Comparison of ENCODE assay signal across 23 mouse cellular contexts in genomic region chr7:73962431-73962830, GRCm38 (mm10). TPM values are rescaled to one million over a fixed set of nuclear protein-coding genes. Genes with fewer than 3 reads are reported as not detected.
"Had no signal": no experiment of that assay in that cellular context is flagged by ENCODE, and none has a peak within 500 bp of the region (broad histone marks: within the 10 kb centered on the region; RNA-seq: fewer than 3 reads in every experiment).

No protein-coding gene starts in this region.

- H3K4me3 ChIP-seq: liver, embryonic 13.5 days; liver, embryonic 15.5 days; lung, embryonic 15.5 days; megakaryocyte, embryonic 14.5 days; midbrain, embryonic 12.5 days; neural tube, embryonic 12.5 days; stomach, embryonic 15.5 days had no signal

- ATAC-seq: liver, postnatal 0 days; lung, postnatal 0 days had no signal

- H3K27me3 ChIP-seq: liver, embryonic 13.5 days; liver, embryonic 15.5 days; lung, embryonic 15.5 days; midbrain, embryonic 12.5 days; neural tube, embryonic 12.5 days; stomach, embryonic 15.5 days had no signal

- H3K4me2 ChIP-seq: liver, embryonic 11.5 days; liver, embryonic 13.5 days; liver, embryonic 15.5 days; lung, embryonic 15.5 days; midbrain, embryonic 12.5 days; neural tube, embryonic 12.5 days; stomach, embryonic 15.5 days had no signal

- H3K27ac ChIP-seq: liver, embryonic 13.5 days; liver, embryonic 15.5 days; lung, embryonic 15.5 days; macrophage; midbrain, embryonic 12.5 days; neural tube, embryonic 12.5 days; stomach, embryonic 15.5 days; stomach, postnatal 0 days had no signal

- H3K4me1 ChIP-seq: liver, embryonic 13.5 days; liver, embryonic 15.5 days; lung, embryonic 15.5 days; megakaryocyte, embryonic 14.5 days; midbrain, embryonic 12.5 days; neural tube, embryonic 12.5 days; stomach, embryonic 15.5 days had no signal

- DNase-seq: liver, embryonic 13.5 days; liver, postnatal 0 days; lung, adult 2 months; lung, postnatal 14 days; lung, postnatal 36 days; retina, postnatal 1 day; right cerebral cortex, adult 18-20 months; right cerebral cortex, postnatal 14 days; thymus, adult 2 months; thymus, postnatal 25 days; thymus, postnatal 4 days had no signal

- H3K9me3 ChIP-seq: liver, embryonic 13.5 days; liver, embryonic 15.5 days; lung, embryonic 15.5 days; megakaryocyte, embryonic 14.5 days; midbrain, embryonic 12.5 days; neural tube, embryonic 12.5 days; stomach, embryonic 15.5 days had no signal

- H3K9ac ChIP-seq: liver, embryonic 13.5 days; liver, embryonic 15.5 days; liver, postnatal 0 days; lung, embryonic 15.5 days; midbrain, embryonic 12.5 days; neural tube, embryonic 12.5 days; stomach, embryonic 15.5 days had no signal

- H3K36me3 ChIP-seq: liver, embryonic 13.5 days; liver, embryonic 15.5 days; stomach, embryonic 15.5 days had no signal

RNA-seq across cellular contexts. Expression of gene St8sia2, which starts 51.1 kb away (rescaled TPM):
- total RNA-seq: monocyte, adult 5-6 weeks; neutrophil, adult 5-6 weeks had no signal
- polyA plus RNA-seq: liver, postnatal 0 days; macrophage had no signal
